Mouse (Mus musculus) neural tube, embryonic 11.5 days (tissue): ENCODE measurements at regions not wholly inside any gene's neighbourhood (a gene's known extent, or its start where the extent isn't known, plus 50 kb on each side); places are given as distances from the start of the nearest gene placed in this dataset.

ENCODE experiments used
- ATAC-seq: fragments of 200-750 bp; cut with Nextera tagmentation; 2 replicates; pipeline ENCODE4 v1.8.0; 2017; ENCODE audit warnings: moderate number of reproducible peaks, mild to moderate bottlenecking, moderate TSS enrichment, moderate library complexity; ENCODE audit not compliant: insufficient read depth, low FRiP score, low TSS enrichment
- DNase-seq: peaks from one replicate; pipeline ENCODE4 v3.0.0-alpha.2; 2015; ENCODE audit warnings: low spot score
- H3K27ac ChIP-seq: fragments of 300-500 bp; sonication (generic); 2 replicates; pipeline ENCODE4 v1.5.1; 2014; ENCODE audit warnings: low read depth, mild to moderate bottlenecking, low read length
- H3K27me3 ChIP-seq: fragments of 300-500 bp; sonication (generic); 2 replicates; pipeline ENCODE4 v1.6.1; 2014; ENCODE audit warnings: mild to moderate bottlenecking, low read length, mixed read lengths; ENCODE audit not compliant: control insufficient read depth, insufficient read depth
- H3K36me3 ChIP-seq: fragments of 300-500 bp; sonication (generic); 2 replicates; pipeline ENCODE4 v1.6.1; 2014; ENCODE audit warnings: mild to moderate bottlenecking, low read length, moderate library complexity, mixed read lengths; ENCODE audit not compliant: control insufficient read depth, insufficient read depth
- H3K4me1 ChIP-seq: fragments of 300-500 bp; sonication (generic); 2 replicates; pipeline ENCODE4 v1.6.1; 2014; ENCODE audit warnings: low read length, mixed read lengths; ENCODE audit not compliant: control insufficient read depth, insufficient read depth
- H3K4me2 ChIP-seq: fragments of 300-500 bp; sonication (generic); 2 replicates; pipeline ENCODE4 v1.6.1; 2014; ENCODE audit warnings: low read depth, mild to moderate bottlenecking, moderate library complexity
- H3K4me3 ChIP-seq: fragments of 300-500 bp; sonication (generic); 2 replicates; pipeline ENCODE4 v1.5.1; 2014; ENCODE audit warnings: low read depth, low read length
- H3K9ac ChIP-seq: fragments of 300-500 bp; sonication (generic); 2 replicates; pipeline ENCODE4 v1.6.1; 2014; ENCODE audit warnings: mild to moderate bottlenecking, low read length
- H3K9me3 ChIP-seq: fragments of 300-500 bp; sonication (generic); 2 replicates; pipeline ENCODE4 v1.6.1; 2016; ENCODE audit warnings: low read length; ENCODE audit not compliant: control insufficient read depth
- WGBS: fragments of 180-500 bp; shearing (Covaris S2); extraction: QIAGEN DNeasy Blood & Tissue Kit; methylation state at CpG from one replicate; pipeline ENCODE4 v1.1.7; 2014; 5-methylcytosine and 5-hydroxymethylcytosine counted together

- H3K27me3 ChIP-seq: no peaks in the 10 kb centered on the region
- ATAC-seq: no peak
- no peaks in the 10 kb centered on the region for H3K9me3 ChIP-seq
- no peaks in the 10 kb centered on the region for H3K4me1 ChIP-seq
- H3K4me2 ChIP-seq: no peak overlapping the region
- WGBS: 62% methylated on average over 3 of the region's 3 CpGs
- no peaks in the 10 kb centered on the region for H3K36me3 ChIP-seq
- no peak overlapping the region for H3K27ac ChIP-seq
- no peak overlapping the region for H3K4me3 ChIP-seq
- no peak for DNase-seq
- no peak overlapping the region for H3K9ac ChIP-seq
Measured at GRCm38 (mm10) chr13:14789827-14790226, 159.9 kb downstream of the AW209491 start.

- no peak for ATAC-seq
- no peaks in the 10 kb centered on the region for H3K36me3 ChIP-seq
- H3K4me3 ChIP-seq: no peak overlapping the region
- no peaks in the 10 kb centered on the region for H3K9me3 ChIP-seq
- no peak overlapping the region for H3K4me2 ChIP-seq
- DNase-seq: peak; percentile 26
- H3K27me3 ChIP-seq: no peaks in the 10 kb centered on the region
- H3K27ac ChIP-seq: no peak overlapping the region
- no peaks in the 10 kb centered on the region for H3K4me1 ChIP-seq
- no peak overlapping the region for H3K9ac ChIP-seq
Measured at GRCm38 (mm10) chr13:14800246-14800645, 170.3 kb downstream of the AW209491 start.

GRCm38 (mm10) chr13:14801020-14801419 lies 171.1 kb downstream of the AW209491 start:
- Histone ChIP-seq H3K27ac (no peak overlapping the region), H3K9me3 (no peaks in the 10 kb centered on the region), H3K9ac (no peak overlapping the region), H3K4me3 (no peak overlapping the region), H3K36me3 (no peaks in the 10 kb centered on the region), H3K27me3 (no peaks in the 10 kb centered on the region), H3K4me2 (no peak overlapping the region), H3K4me1 (no peaks in the 10 kb centered on the region)
- DNase-seq (no peak), ATAC-seq (no peak)
- 33% methylated on average over 3 of the region's 3 CpGs for WGBS

GRCm38 (mm10) chr13:14802391-14802790 lies 172.4 kb downstream of the AW209491 start:
- Histone ChIP-seq H3K9ac (no peak overlapping the region), H3K27ac (no peak overlapping the region), H3K9me3 (no peaks in the 10 kb centered on the region), H3K4me3 (no peak overlapping the region), H3K4me1 (no peaks in the 10 kb centered on the region), H3K4me2 (no peak overlapping the region), H3K36me3 (no peaks in the 10 kb centered on the region), H3K27me3 (no peaks in the 10 kb centered on the region)
- DNase-seq: no peak
- no peak for ATAC-seq
- WGBS: 79% methylated on average over 2 of the region's 2 CpGs

- H3K4me3 ChIP-seq: no peak overlapping the region
- H3K27me3 ChIP-seq: no peaks in the 10 kb centered on the region
- no peak overlapping the region for H3K27ac ChIP-seq
- no peaks in the 10 kb centered on the region for H3K36me3 ChIP-seq
- ATAC-seq (no peak; the same call in 1 of the 2 replicates), DNase-seq (no peak)
- H3K9me3 ChIP-seq: no peaks in the 10 kb centered on the region
- H3K4me2 ChIP-seq: no peak overlapping the region
- no peaks in the 10 kb centered on the region for H3K4me1 ChIP-seq
- no peak overlapping the region for H3K9ac ChIP-seq
Measured at GRCm38 (mm10) chr13:14835362-14835761, 205.4 kb downstream of the AW209491 start.
